Mouse (Mus musculus): ENCODE results near the gene Dnal1.

The Dnal1 gene

DNA sequence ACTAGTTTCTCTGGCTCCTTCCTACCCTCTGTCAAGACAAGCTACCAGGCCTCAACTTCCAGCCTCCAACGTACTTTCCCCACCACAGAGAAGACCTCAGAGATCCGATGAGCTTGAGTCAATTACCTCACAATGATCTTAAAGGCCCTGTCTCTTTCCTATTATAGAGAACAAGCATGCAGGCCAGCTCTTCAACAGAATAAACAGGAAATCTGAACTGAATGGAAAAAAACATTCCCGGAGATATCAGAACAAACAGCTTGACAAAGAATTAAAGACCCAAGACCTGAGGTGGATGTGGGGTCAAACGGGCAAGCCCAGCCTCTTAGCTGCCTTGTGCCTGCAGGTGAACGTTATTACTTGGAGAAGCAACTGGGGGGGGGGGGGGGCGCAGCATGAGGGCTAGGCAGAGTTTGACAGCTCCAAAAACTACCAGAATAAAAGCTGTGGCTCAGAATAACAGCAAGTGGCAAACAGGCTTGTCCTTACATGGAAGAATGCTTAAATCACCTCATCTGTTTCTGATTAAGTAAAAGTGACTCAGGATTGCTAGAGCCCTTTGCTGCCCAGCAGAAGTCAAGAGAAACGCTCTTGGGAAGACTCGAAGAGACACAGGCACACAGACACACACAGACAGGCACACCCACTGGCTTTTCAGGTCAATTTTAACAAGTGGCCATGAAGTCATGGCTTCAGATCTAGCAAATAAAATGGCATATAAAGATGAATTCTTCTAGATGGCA, 51.6 kb downstream of the Dnal1 start:
- no peak for DNase-seq

DNA sequence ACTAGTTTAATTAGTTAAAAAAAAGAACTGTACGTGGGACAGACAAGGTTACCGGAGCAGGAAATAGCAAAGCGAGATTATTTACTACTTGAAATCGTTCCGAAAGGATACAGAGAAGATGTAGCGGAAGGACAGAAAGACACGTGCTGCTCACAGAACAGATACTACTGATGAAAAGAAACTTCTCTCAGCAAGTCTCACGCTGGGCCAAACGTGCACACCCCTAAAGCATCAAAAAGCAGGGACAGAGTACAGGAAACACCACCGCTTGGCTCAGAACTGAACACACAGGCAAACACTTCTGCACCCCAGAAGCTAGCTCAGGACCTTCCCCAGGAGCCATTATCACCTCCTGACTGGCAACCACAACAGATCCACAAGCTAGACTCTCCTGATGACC, 56.4 kb downstream of the Dnal1 start:
- DNase-seq: no peak

DNA sequence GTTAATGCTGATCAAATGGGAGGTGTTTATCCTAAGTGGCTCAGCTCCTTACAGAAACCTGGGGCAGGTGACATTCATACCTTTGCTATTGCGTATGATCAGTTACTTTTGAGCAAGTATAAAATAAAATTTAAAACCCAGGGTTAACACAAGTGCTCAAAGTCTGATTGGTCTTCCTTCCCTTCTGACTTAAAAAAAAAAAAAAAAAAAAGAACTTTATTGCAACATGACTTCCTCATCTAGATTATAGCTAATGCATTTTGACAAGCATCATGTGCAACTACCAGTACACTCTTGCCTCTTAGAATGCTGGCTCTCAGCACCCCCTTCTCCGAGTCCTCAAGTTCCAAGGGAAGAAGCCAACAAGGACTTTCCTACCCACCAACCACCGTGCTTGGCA, 58.0 kb downstream of the Dnal1 start:
- no peak for DNase-seq

DNA sequence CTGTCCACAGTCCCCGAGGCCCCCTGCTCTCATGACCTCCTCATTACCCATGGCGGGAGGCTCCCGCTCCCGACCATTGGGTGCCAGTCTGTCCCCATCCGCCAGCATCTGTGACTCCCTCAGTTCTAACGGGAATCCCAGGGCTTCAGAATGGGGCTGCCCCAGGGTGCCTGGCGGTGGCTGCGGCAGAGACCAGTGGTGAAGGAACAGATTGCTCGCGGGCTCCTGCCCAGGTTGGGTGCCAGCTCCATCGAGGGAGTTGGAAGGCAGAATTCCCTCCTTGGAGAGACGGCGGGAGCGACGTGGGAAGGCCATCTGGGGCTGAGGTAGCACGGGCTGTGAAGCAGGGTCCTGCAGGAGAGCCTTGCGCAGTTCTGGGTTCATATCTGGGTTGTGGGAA, 58.7 kb downstream of the Dnal1 start:
- DNase-seq: no peak

DNA sequence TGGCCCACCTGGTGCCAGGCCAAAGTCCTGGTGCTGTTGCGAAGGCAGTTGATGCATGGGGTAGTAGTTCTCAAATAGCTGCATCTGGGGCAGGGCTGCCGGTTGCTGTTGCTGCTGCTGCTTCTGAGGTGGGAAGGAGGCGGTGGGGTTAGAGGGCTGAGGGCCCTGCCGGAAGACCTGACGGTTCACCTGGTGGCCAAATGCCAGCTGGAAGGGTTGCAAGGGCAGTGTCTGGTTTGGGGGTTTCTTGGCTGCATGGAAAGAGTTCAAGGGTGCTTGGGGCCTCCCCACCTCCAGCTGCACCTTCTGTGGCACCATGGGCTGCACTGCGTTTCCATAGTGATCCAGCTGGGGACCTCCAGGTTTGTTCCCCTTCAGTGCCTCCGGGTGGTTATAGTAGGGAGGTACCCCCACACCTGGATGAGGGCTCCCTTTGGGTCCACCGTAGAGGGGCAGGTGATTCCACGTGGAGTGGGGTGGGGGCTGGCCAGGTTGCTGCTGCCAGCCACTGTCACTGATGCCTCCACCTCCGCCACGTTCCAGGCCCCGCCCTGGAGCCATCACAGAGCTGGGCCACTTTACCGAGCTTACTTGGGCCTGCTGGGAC, 59.2 kb downstream of the Dnal1 start:
- DNase-seq: no peak

DNA sequence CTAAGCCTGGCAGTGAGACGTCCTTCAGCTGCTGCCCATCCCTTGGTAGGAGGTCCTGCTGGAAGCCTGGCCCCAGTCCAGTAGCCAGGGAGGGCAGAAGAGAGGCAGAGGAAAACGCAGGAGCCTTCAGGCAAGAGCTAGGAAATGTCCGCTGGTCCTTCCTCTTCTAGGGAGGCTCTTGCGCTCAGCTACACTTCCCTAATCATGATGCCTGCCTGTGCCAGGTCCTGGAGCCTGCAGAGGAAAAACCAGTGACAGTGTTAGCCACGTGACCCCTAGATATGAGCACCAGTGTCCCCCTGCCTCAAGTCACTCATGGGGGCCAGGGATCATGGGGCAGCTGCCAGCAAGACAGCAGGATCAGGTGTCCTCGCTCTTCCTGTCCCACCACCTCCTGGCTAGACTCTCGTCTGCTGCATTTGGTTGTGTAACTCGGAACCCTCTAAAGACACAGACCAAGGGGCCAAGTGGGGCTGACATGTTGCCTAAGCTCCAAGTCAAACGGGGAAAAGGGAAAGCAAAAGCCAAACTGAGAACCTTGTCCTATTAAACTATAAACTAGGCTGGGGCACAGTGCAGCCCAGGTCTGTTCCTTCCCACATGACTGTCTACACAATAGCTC, 60.1 kb downstream of the Dnal1 start:
- DNase-seq: peak; percentile 71 to 86

DNA sequence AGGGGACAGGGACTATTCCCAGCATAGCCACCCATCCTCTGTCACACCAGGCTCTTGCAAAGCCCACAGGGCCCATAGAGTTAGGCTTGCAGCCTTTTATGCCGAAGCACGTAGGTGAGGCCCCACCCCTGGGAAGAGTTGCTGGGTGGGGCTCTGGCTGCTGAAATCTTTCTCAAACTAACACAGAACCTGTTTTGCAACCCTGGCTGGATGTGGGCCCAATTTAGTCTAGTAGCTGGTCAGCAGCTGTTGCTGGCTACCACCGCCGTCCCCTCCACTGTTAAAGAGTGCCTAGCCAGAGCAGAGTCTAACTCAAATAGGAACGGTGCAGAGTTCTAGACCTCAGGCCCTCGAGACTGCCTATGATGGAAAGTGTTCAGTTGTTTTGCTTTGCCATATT, 60.7 kb downstream of the Dnal1 start:
- peak; percentile 90 to 94 for DNase-seq

DNA sequence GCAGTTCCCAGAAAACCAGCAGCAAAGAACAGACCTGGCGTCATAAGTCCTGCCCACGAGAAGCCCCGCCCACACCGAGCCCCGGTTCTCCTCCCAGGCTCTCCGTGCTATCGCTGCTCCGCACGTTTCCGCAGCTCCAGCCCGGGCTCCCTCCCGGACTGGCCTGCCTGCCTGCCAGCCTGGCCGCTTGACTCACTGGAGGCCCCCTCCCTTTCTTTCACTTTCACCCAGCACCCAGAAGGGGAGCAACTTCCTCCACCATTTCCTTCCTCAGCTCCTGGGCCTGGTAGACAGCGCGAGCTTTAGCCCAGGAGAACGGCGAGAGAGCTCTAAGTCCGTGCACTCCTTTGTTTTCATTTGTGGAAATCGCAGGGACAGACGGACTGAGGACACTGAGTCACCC, 61.5 kb downstream of the Dnal1 start:
- DNase-seq: peak; percentile 95 to 96

DNA sequence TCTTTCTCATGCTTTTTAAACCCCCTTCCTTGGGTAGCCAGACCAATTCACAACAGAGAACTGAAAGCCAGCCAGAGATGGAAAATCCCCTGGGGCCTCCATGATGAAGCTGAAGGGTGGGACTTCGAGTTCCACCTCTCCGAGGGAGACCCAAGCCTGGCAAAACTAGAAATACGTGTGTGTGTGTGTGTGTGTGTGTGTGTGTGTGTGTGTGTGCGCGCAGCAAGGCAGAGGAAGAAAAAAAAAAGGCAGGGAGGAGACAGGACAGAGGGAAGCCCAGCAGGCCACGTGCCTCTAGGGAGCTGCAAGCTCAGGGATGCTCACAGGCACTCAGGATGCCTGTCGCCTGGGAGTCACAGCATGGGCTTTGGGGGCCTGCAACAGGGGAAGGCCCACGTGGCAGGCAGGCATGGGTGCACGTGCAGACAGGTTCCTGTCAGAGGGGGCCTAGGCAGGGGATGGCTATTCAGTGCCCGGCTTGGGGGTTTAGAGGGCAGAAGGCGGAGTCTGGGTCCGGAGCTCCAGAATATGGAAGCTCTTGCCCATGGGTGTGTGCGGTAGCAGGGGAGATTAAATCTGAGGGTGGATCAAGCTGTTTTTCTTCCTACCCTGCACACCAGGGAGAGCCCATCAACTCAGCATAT, 62.1 kb downstream of the Dnal1 start:
- DNase-seq: peak; percentile 42 to 54

DNA sequence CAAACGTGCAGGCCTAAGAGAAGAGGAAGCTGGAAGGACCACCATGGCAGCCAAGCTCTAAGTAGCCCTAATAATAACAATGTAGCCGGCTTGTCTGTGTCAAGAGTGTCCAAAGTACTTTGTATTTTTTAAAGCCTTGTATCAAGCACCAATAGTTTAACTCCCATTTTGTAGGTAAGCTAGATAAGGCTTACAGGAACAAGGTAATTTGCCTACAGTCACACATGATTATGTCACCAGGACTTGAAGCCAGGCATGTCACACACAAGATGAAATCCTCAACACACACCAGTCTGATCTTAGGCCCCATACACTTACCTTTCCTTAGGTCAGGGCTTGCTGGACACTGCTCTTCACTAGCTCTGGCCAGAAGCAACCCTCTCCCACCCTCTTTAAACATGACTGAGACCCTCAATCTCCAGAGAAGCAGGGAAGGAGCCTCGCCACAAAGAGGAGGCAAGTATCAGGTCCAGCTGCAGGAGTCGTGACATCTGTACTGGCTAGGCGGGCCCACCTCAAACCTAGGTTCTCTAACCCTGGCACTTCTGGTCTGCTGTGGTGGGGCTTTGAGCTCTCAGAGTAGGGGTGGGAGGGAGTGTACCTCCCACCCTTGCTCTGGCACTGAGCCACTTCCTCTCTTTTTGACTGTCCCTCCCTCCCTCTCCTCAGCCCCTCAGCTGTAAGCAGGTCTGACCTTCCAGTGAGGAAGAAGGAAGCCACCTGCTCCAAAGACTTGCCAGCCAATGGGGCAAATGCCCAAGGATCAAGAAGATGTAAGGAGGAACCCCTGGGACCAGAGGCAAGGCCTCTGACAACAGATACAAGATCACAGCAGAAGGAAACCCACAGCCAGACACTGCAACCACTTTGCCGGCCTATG, 63.0 kb downstream of the Dnal1 start:
- no peak for DNase-seq

DNA sequence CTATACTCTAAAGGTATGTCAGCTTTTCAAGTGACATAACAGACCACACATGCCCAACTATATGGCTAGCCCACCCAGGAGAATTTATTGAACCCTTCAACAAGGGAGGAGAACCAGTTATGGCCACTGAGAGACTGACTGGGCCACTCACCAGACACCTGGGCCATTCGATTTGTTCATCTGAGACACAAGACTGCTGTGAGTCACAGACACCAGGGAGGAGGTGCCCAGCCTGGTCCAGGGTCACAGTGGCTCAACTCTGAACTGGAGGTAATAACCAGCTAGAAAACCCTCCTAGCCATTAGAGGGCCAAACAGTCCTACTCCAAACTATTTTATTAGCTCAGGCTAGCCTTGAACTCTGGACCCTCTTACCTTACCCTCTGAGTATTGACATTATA, 63.9 kb downstream of the Dnal1 start:
- no peak for DNase-seq

DNA sequence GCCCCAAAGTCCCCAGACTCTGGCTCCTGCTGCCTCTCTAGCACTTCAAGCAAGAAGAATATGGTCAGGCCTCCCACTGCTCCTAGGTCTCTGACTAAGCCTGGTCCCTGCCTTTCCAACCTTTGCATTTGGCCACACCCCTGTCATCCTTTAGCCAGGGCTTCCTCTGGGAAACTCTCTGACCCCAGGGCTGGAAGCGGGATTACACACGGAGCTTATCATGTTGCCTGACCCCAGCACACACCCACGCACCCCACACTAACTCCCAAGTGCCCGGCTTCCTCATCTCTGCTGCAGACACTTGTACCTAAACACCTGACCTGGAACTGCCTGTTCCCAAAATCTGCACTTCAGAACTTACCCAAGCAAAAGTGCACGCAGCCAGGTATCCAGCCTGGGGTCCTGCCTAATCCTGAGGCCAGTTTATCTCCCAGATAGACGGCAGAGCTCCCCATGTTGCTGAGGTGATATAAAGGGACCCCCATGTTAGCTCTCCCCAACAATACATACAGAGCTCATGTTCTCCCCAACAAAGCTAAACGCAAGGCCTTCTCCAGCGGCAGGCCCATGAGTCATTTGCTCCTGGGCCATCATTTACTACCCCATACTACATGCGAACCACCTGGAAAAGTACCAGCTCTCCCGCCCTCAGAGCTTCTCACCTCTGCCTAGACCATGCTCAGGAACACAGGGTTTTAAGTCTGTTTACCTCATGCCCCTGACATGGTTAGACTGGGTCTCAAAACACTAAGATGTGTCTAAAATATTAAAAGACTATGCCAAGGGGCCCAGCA, 64.7 kb downstream of the Dnal1 start:
- no peak for DNase-seq

DNA sequence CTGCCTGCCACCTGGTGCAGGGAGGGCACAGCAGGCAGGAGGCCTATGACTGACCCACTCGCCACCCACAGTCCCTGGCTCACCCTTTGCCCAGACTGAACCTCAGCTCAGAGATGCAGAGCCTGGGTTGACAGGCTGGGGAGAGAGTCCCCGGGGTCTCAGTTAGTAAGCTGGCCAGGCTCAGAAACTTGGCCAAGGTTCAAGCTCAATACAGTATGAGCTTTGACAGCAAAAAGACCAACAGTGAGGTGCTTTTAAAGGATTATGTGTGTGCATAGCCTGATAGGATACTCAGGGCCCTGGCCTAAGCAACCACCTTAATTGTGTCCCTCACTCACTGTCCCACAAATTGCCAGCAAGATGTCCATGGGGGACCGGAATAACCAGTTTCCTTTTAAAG, 65.9 kb downstream of the Dnal1 start:
- peak in 1 of 2 experiments; percentile 43 for DNase-seq

DNA sequence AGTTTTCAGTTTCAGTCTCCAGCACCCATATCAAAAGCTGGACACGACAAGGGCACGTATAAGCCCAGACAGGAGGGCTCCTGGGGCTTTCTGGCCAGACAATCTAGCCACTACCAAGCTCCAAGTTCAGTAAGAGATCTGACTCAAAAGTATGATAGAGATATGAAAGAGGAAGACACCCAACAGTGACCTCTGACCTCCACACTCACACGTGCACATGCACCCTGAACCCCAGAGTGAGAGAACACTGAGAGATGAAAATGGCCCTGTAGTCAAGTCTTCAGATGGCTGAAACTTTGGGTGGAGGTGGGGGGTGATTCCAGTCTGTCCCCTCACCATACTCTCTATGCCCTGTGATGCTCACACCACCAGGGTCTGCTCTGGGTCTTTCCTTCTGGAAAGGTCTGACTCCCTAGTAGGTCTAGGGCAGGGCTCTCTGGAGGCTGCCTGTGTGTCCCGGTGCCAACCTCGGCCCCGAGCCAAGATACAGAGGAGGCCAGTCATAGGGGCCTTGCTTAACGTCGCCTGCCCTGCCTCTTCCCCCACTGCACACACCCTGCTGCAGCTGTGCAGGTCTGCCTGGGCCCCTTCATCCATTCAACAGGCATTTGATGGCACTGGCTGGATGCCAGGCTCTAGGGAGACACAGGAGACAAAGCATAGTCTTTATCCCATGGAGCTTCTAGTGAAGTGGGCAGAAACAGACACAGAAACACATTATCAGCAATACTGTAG, 66.7 kb downstream of the Dnal1 start:
- peak; percentile 89 to 91 for DNase-seq

DNA sequence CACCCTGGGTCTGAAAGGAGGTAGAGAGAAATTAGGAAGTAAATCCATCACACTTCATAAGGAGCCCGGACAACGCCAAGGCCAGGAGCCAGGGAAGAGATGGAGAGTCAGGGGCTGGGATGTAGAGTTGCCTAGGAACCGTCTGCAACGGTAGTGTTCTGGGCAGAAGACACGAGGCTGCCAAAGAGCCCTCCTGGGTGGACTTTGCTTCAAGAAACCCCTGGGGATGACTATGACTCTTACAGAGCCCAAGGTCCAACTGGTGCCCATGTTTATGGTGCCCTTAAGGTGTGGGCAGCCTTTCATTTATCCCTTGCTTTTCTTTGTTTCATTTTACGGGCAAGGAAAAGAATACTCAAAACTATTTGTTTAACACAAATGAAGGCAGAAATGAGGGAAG, 67.8 kb downstream of the Dnal1 start:
- DNase-seq: peak; percentile 60 to 71

DNA sequence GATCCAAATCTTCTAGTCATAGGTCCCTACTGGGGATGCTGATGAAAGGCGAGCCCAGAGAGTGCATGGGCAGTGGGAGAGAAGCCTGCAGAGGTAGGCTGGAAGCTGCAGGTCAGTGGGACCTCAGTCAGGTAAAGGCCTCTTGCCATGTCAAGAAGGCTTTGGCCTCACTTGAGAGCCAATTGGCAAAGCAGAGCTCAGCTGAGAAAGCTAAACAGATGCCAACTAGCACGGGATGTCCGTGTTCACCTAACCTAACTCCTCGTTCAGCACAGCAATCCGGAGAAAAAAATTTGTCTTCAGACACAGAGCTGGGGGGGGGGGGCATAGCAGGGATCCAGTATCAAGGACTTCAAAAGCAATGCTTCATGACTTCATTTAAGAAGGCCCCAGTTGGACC, 70.8 kb downstream of the Dnal1 start:
- DNase-seq: no peak

DNA sequence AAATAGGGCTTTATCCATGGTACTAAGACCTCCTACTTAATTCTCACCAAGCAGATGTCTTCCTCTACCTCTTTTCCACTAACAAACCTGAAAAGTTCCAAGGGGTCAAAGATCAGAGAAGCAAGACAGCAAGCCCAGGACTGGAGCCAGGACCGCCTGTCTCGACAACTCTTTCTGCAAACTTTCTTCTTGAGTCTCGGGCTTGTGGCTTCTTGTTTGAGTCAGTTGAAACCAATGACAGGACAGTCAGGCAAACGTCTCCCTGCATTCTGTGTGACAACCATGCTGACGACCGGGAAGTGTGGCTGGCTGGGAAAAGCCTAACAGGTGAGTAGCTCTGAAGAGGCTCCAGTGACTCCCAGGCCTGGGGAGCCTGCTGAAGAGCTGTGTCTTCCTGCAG, 71.4 kb downstream of the Dnal1 start:
- peak; percentile 62 to 63 for DNase-seq

DNA sequence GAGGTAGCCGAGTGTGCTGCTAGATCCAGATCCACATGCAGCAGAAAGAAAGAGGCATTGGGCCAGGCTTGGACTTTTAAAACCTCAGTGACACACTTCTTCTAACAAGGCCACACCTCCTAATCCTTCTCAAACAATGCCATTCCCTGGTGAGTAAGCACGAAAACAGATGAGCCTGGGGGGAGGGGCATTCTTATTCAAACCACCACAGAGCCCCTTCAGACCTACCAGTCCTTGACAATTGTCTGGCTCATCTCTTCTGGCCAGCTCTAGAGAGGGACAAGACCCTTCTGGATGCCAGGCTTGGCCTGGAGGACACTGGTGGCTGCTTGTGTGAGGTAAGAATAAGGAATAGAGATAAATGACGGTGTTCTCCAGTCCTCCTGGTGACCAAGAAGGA, 72.4 kb downstream of the Dnal1 start:
- no peak for DNase-seq

DNA sequence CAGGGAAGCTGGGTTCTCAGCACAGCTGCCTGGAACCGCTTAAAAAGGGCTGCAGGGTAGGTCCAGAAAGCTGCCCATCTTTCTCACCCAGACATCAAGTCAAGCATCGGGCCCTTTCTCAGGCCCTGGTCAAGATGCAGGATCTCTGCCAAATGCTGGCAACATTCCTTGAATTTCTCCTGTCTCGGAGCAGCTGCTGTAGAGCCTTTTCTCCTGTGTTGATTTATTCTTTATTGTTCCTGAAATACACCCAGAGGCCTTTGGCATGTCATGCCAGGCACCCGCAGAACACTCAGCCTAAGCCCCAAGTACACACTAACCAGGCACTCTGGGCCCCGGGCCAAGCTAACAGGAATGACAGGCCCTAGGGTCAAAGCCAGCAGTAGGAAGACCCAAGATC, 72.8 kb downstream of the Dnal1 start:
- DNase-seq: peak; percentile 89 to 91

DNA sequence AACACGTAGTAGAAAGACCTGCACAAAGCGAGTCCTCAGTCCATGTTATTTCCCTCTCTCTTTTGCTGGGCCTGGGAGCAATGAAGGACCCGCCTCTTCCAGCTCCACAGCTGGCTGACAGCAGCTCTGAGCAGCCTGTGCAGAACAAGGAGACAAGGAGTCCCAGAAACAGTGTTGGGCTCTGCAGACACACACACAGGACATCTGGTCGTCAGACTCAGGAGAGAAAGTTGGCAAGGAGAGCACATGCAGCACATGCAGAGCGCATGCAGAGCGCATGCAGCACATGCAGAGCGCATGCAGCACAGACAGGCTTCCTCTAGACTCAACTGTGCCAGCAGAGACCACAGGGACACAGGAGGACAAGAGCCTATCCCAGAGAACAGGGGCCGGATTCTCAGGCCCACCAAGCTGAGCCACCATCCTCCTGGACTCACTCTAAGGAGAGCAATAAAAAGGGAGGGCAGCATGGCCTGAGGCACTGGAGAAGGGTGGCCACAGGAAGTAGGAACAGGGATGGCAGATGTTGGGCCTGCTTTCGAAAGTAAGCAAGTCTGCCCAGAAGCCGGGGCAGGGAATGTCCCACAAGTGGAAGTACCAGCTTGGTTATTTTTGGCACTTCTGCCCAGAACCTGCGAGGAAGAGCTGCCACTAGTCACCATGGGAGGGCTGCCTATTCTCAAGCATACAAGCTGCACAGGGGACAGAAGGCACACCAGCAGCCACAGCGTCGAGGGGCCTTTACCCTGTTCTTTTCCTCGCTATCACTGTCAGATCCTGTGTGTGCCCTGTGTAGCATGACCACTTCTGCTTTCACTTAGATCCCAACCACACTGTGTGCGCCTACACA, 73.8 kb downstream of the Dnal1 start:
- DNase-seq: peak in 1 of 2 experiments; percentile 37
